Mouse (Mus musculus): Measurements from ENCODE around the gene Tas2r125.
"Not testable (repeated sequence)": the region's sequence is repeated elsewhere in the genome, so short reads cannot be mapped to it uniquely, and the experiment has no call there.

Gene Tas2r125

DNA sequence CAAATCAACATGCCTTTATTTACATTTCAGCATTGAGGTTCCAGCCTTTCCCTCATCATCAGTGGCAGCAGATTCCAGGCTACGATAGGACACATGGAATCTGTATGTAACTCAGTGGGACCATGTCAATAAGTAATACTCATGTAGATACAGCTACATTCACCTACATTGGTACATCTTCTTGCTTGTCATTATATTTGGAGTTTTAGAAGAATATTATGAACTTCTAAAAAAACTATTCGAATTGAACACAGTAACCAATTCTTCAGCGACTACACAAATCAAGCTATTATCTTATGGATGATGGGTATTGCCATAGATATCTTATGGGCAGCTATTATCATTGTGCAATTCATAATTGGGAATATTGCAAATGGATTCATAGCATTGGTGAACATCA is at the start of gene Tas2r125:
Gene Tas2r125, plus strand, starts transcription at position 301 of the 400 bp plus-strand sequence.
- DNase-seq, result no peak

DNA sequence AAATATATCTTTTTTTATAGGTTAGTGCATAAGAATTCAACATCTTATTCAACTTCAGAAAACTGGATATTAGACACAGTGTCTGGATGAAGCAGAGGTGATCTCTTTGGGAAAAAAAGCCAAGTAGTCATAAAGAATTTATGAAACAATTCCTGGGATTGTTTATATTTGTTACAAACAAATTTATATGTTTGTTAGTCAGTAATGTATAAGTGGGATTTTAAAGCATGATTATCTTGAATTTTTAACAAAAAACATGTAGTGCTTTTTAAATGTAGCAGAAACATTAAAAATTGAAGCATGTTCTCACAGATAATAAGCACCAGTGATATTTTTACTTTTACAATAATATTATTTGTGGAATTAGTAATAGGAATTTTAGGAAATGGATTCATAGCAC is 41.7 kb upstream of the Tas2r125 start, which contains the start of gene Tas2r110:
Gene Tas2r110, plus strand, starts transcription at position 301 of the 400 bp plus-strand sequence.
- no peak for DNase-seq

DNA sequence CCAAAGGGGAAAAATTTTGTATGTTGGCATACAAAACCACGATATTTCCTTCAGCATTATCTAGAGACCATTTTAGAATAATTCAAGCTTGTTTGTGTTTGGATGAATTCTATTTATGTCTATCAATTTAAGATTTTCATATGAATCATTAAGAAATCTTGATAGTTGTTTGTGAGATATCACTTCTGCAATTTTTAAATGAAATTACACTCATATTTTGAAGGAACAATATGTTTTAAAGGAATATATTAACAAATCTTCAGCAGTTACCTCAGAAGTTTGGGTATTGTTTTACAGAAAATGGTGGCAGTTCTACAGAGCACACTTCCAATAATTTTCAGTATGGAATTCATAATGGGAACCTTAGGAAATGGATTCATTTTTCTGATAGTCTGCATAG is 16.7 kb upstream of the Tas2r125 start, which contains the start of gene Tas2r113:
Gene Tas2r113, plus strand, starts transcription at position 301 of the 400 bp plus-strand sequence.
- DNase-seq, result no peak

DNA sequence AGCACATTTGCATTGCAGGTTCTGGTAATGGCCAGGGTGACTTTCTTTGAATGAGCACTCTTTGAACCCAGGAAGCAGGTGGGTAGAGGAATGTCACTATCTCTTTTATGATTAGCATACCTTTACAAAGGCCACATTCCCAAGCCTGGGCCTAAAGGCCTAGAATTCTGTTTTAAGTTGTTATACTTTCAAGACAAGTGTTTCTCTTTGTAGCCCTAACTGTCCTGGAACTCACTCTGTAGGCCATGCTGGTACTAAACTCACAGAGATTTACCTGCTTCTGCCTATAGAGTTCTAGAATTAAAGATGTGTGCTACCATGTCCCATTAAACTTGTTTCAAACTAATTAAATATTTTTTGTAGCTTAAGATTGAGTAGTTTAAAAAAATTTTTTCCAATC is 31.9 kb downstream of the Tas2r125 start:
- DNase-seq, result not testable (repeated sequence)

DNA sequence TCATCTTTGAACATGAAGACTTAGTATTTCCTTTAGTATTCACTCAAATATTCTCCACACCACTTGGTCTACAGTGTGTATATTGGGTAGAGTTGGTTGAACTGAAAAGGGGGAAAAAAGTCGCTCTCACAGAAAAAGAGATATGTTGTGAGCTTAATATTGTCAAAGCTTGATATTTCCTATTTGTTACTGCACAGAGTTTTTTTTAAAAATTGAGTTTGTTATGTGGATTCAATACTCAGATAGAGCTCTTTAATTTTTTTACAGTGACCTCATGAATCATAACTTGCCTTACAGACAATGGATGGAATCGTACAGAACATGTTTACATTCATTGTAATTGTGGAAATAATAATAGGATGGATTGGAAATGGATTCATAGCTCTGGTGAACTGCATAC is 41.4 kb downstream of the Tas2r125 start, which contains the start of gene Tas2r129:
Gene Tas2r129, plus strand, starts transcription at position 301 of the 400 bp plus-strand sequence.
- no peak for DNase-seq

DNA sequence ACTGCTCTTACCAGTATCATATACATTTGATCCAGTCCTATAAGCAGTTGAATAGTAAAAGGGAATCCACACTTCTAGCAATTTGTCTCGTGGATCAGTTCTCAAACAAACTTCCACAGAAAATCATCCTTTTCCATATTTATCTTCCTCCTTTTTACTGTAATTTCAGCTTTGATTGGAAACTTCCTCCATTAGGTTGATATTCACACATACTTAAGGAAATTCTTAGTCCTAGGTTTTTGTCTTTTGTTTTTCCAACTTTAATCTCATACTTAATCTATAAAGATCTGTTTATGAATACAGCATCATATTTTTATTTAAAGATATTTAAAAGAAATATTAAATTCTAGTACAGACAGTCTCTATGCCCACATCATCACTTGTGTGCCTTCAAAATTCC is 48.4 kb downstream of the Tas2r125 start, which contains the start of gene Tas2r131:
Gene Tas2r131, minus strand, starts transcription at position 101 of the 400 bp plus-strand sequence.
- DNase-seq, result no peak

All from kidney, postnatal 10 days (tissue).